Mouse (Mus musculus): Measurements from ENCODE around the gene Gm20390.
"Not testable (repeated sequence)": the region's sequence is repeated elsewhere in the genome, so short reads cannot be mapped to it uniquely, and the experiment has no call there.

The Gm20390 gene

GRCm38 (mm10) chr11:93963013-93963412, 5.1 kb downstream of the Gm20390 start:
- no peak for DNase-seq

DNA sequence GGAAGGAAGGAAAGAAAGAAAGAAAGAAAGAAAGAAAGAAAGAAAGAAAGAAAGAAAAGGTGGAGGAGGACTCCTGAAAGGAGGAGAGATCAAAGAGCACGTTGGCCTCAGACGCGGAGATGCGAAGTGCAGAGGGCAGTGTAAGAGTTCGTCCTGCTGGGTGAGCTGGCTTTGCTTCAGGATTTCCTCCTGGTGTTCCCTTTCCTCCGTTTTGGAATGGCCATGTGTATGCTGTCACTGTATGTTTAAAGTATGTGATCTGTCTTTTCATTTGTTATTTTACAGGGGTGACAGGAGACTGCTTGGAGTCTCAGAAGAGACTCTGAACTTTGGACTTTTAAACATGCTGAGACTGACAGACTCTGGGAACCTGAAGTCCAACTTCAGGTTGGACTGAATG, 6.6 kb downstream of the Gm20390 start:
- DNase-seq = no peak

DNA sequence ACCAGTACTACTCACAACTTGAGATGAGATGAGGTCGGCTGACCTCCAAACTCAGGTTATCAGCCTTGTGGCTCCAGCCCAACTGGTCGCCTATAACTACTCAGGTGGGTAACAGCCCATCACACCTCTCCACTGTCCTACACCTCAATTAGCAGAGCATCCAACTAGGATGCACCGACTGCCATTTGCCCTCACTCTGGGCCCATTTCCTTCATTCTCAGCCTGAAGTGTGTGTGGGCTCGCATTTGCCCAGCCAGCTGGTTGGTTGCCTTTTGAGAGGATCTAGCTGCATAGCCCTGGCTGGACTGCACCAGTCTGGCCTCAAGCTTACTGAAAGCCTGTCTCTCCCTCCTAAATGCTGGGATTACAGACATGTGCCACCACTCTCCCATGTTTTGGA, 10.3 kb downstream of the Gm20390 start:
- DNase-seq = no peak

GRCm38 (mm10) chr11:93957031-93957555, 11.0 kb downstream of the Gm20390 start:
- no peak for DNase-seq

- DNase-seq = peak; percentile 12 to 20
These were observed 11.9 kb downstream of the Gm20390 start, which contains the start of gene Nme2 for GRCm38 (mm10) chr11:93956159-93956558. Gene Nme2 (minus strand): TSS chr11:93956259.

DNA sequence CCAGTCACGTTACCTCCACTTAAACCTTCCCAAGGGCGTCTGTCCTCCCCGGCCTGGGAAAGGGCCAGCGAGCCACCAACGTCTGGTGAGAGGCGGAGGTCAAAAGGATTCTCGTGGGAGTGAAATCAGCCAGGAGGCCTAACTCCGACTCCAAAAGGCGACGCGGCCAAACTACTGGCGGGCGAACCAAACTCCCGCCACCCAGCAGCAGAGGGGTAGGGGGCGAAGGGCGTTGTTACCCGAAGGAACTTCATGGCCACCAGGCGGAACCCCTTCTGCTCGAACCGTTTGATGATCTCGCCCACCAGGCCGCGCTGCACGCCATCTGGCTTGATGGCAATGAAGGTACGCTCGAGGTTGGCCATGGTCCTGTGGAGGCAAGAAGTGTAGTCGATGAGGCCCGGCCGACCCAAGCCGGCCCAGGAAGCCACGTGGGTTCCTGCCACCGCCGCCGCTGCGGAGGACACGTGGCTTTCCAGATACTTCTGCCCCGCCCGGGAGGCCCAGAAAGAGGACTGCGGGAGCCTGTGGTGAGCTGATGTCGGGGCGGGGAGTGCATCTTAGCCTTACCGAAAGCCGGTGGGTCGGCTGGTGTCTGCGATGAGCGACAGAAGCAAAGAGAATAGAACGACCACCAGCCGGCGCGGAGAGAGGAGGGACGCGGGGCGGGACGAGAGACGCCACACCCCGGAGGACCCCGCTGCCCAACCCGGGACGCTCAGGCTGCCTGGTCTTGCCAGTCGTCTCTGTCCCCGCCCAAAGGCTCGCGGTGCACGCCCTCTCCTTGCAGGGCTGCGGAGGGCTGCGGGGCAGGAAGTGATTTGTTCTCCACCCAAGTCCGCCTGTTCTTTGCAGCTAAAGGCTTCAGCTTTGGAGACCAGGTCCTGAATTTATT, 12.6 kb downstream of the Gm20390 start:
- DNase-seq = peak; percentile 75 to 81

DNA sequence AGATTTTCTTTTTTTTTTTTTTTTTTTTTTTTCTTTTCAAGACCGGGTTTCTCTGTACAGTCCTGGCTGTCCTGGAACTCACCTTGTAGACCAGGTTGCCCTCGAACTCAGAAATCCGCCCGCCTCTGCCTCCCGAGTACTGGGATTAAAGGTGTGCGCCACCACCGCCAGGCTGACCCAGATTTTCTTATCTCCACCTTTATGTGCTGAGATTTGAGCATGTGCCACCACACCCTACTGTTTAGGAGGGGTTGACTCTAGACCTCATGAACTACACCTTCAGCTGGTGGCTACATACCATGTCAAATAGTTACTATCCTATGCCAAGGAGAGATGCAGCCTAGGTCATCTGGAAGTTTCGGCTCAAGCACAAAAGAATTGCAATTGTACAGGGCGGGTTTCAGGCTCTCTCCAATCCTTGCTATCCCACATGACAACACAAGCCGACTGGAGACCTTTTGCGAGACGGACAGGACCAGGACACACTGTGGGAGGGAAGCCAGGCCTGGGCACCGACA, 13.3 kb downstream of the Gm20390 start:
- DNase-seq = no peak

DNA sequence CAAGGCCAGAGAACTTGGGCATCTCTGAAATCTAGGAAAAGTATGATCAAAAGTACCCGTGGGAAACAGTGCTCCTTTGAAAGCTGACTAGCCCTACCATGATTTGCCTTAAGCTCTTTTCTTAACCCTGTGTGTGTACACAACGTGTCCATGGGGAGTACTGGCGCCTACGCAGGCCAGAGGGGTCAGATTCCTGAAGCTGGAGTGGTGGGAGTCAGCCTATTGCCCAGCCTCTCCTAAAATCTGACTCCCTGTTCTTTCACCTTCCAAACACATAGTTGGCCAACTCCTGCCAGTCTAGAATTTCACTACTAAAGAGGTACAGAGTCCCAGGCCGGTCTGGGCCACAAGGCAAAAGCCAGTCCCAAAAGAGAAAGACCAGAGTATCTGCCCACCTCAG, 15.7 kb downstream of the Gm20390 start:
- DNase-seq = no peak

GRCm38 (mm10) chr11:93950045-93950444, 18.0 kb downstream of the Gm20390 start:
- DNase-seq = no peak

DNA sequence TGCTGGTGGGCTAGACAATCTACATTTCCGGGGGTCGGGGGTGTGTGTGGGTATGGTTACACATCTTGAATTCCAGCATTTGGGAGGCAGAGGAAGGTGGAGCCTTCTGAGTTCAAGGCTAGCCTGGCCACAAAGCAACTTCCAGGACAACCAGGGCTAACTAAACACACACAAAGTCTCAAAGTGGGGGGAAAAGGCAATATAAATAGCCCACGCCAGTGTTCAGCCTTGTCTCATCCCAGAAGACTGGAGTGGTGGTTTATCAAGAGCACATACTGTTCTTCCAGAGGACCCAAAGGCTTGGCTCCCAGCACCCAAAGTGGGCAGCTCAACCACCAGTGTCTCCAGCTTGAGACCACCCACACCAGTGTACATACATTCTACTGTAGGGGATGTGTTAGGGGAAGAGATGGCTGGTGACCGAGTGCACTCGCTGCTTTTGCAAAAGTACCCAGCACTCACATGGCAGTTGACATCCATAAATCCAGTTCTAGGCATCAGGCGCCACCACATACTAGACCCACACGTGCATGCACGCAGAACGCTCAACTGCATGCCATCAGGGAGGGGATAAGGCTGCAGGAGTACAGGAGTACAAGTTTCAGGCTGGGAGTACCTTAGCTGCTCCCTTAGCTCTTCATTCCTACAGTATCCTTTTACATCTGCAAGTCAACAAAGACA, 19.1 kb downstream of the Gm20390 start:
- no peak for DNase-seq

- no peak for DNase-seq
These were observed 23.1 kb downstream of the Gm20390 start for GRCm38 (mm10) chr11:93944986-93945385.

DNA sequence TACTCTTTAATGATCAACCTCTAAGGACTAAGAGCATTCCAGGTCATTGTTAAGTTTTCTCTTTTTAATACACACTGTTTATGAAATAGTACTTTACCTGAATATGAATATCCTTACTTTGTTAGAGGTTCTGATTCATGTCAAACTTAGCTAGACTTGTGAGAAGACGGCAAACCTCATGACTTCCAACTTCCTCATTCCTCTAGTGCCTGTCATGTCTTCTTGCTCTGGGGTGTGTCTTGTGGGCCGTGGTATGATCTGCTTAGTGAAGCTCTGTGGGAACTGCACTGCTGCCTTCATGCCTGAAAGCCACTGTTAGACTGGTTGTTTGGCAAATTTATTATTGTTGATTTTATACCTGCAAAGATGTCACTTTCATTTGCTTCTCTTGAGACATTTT, 27.2 kb downstream of the Gm20390 start:
- DNase-seq = no peak

DNA sequence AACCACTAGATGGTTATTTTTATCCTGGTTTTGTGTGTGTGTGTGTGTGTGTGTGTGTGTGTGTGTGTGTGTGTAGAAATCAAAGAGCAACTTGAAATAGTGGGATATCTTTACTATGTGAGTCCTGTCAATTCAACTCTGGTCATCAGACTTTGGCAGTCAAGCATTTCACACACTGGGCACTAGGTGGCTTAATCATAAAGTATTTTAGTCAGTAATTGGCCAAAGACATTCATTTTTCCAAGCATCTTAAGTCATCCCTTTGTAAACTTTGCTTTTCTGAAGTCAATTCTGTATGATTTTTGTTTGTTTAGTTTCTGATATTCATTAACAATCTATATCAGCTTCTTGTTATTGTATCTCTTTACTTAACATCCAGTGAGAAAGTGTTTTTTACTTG, 39.0 kb downstream of the Gm20390 start:
- no peak for DNase-seq

DNA sequence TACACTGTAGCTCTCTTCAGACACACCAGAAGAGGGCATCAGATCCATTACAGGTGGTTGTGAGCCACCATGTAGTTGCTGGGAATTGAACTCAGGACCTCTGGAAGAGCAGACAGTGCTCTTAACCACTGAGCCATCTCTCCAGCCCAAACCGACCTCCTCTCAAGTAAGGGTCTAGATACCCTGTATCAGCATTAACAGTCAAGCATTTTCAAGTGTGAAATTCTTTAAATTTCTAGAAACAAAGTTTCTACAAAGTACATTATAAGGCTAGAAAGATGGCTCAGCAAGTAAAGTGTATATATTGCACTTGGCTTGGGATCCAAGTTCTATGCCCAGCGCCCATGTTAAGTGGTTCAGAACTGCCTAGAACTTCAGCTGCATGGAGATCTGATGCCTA, 53.1 kb downstream of the Gm20390 start:
- not testable (repeated sequence) for DNase-seq

DNA sequence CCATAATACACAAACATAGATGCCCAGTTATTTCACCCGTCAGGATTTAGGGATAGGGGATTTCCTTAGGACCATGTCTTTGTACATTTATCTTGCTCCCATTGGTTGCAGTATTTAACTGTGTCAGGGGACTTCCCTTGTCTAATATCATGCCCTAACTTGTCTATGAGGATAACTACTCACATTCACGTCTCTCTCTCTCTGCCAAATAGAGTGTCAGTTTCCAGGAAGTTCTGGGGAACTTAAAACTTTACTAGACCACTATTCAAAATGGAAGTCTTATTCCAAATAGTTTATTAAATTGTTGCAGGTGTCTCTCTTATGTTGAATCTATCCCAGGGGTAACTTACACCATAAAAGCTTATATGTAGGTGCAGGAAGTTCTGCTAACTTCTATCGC, 56.5 kb downstream of the Gm20390 start:
- no peak for DNase-seq

GRCm38 (mm10) chr11:93908829-93909228, 59.3 kb downstream of the Gm20390 start:
- DNase-seq = no peak

GRCm38 (mm10) chr11:93907839-93908238, 60.3 kb downstream of the Gm20390 start:
- no peak for DNase-seq

DNA sequence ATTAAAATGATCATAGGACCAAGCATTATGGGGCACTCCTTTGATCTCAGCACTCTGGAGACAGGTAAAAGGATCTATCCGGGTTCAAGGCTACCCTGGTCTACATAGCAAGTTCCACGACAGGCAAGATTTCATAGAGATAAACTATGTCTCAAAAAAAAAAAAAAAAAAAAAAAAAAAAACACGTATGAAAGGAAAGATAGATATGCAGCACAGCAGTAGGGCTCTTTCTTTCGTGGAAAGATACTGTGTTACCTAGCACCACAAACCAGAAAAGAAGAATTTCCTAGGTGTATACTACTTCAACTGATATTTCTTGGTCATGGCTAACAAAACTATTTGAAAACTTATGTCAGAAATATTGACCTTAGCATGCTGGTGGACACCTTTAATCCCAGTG, 61.3 kb downstream of the Gm20390 start:
- no peak for DNase-seq
